Mouse (Mus musculus): ENCODE measurements around the gene Dlg2.

DNA sequence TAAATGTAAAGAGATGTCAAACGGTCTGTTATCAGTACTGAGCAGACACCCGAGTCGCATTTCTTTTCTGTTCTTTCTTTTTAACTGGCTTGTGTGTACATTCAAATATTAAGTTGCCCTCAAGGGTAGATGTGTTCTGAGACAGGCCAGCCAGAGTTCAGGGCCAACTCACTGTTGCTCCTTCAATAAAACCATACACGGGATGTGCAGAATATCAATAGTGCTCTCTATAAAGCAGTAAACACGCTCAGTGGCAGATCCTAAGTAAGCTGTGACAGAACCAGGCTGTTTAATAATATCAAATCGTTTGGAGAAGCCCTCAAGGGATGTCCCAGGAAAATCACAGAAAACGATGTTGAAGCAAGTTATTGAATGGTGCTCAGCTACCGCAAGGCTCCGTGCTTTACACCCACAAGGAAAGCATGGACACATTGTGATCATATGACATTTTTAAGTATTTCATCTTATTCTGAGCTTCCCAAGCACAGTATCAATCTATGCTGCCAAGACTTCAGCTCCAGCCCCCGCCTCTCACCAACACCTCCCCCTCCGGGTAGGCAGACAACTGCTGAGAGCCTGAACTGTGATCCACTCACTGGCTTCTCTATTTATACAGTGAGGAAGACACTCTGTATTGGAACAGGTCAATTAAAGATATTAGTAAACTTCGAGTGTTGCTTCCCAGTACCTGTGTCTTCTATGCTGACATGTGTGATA is 1458.6 kb downstream of the Dlg2 start:
- no peak for TF ChIP-seq POLR2A (IDR thresholded peaks at IDR 0.05; ENCODE audit: borderline replicate concordance, low read depth, low read length)
- TF ChIP-seq CTCF (IDR thresholded peaks at IDR 0.05; ENCODE audit: low read depth, low read length), result no peak

Data from bone marrow macrophage, adult 2 months (primary cell).